Mouse (Mus musculus): ENCODE data around the gene Gm5475.

DNA sequence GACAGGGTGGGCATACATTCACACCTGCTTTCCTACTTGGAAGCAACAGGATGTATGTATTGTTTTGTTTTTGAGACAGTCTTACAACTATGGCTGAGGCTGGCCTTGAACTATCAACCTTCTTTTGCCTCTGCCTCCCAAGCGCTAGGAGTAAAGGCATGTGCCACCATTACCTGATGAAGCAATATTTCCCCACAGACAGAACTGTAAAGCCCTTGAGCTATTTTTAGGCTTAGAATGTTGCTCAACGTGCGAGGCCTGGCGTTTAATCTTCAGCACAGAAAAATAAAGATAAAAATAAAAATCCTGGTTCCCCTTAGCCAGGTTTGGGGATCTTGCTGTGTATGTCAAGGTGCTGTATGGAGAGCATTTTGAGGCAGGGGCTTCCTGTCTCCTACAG lies 14.2 kb downstream of the Gm5475 start:
- TF ChIP-seq CTCF (conservative IDR thresholded peaks at IDR 0.05; ENCODE audit: low read length) (no peak), POU5F1 (IDR thresholded peaks at IDR 0.05; ENCODE audit: borderline replicate concordance, low read length) (no peak)

Measured in E14TG2a.4 (cell line).